Mouse (Mus musculus) neural tube, embryonic 12.5 days (tissue): ENCODE measurements at regions not wholly inside any gene's neighbourhood (a gene's known extent, or its start where the extent isn't known, plus 50 kb on each side); places are given as distances from the start of the nearest gene placed in this dataset.

ENCODE experiments used
- ATAC-seq: fragments of 200-750 bp; cut with Nextera tagmentation; 2 replicates; pipeline ENCODE4 v1.8.0; 2017; ENCODE audit warnings: low read depth, mild to moderate bottlenecking, moderate TSS enrichment, moderate library complexity; ENCODE audit not compliant: low FRiP score
- H3K27ac ChIP-seq: fragments of 300-500 bp; sonication (generic); 2 replicates; pipeline ENCODE4 v1.5.1; 2016
- H3K27me3 ChIP-seq: fragments of 300-500 bp; sonication (generic); replicated peaks from 2 replicates; pipeline ENCODE4 v1.6.1; 2016; ENCODE audit warnings: mild to moderate bottlenecking
- H3K36me3 ChIP-seq: fragments of 300-500 bp; sonication (generic); 2 replicates; pipeline ENCODE4 v1.6.1; 2016; ENCODE audit warnings: mild to moderate bottlenecking
- H3K4me1 ChIP-seq: fragments of 300-500 bp; sonication (generic); 2 replicates; pipeline ENCODE4 v1.6.1; 2016
- H3K4me2 ChIP-seq: fragments of 300-500 bp; sonication (generic); replicated peaks from 2 replicates; pipeline ENCODE4 v1.6.1; 2016; ENCODE audit warnings: mild to moderate bottlenecking
- H3K4me3 ChIP-seq: fragments of 300-500 bp; sonication (generic); 2 replicates; pipeline ENCODE4 v1.5.1; 2016
- H3K9ac ChIP-seq: fragments of 300-500 bp; sonication (generic); 2 replicates; pipeline ENCODE4 v1.6.1; 2016; ENCODE audit warnings: mild to moderate bottlenecking
- H3K9me3 ChIP-seq: fragments of 300-500 bp; sonication (generic); 2 replicates; pipeline ENCODE4 v1.6.1; 2016; ENCODE audit warnings: mild to moderate bottlenecking
- WGBS: fragments of 180-500 bp; shearing (Covaris S2); methylation state at CpG from one replicate; pipeline ENCODE4 v1.1.7; 2016; 5-methylcytosine and 5-hydroxymethylcytosine counted together

GRCm38 (mm10) chr13:71174335-71174734, 332.7 kb upstream of the Adamts16 start:
- no peak overlapping the region for H3K27ac ChIP-seq
- no peak for ATAC-seq

DNA sequence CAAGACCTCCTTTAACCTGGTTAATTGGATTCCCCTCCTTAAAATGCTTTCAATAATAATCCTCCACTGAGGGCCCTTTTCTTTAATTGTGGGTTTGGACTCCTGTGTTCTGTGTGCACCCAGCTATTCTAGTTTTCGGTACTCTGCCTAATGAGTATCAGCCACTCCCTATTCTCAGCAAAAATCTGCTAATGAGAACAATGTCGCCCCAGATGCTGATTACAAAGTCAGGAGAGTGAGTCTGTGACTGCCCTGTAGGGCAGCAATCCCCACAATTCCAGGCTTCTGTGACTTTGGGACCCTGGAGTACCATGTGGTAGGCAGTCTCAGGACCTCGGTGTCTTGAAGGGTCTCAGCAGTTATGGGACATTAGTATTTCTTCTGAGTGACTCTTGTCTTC, 324.6 kb upstream of the Adamts16 start:
- Histone ChIP-seq H3K9ac (no peak overlapping the region), H3K4me1 (peaks cover 8% of the 10 kb centered on the region; the same call in 1 of the 2 replicates), H3K27me3 (no peaks in the 10 kb centered on the region), H3K4me2 (no peak overlapping the region), H3K4me3 (no peak overlapping the region), H3K9me3 (no peaks in the 10 kb centered on the region), H3K36me3 (no peaks in the 10 kb centered on the region), H3K27ac (no peak overlapping the region)
- 51% methylated on average over 3 of the region's 3 CpGs for WGBS
- ATAC-seq = 0 out of 2 replicates have a peak, but pooled peaks have one; percentile 33

More at GRCm38 (mm10) chr13:71174335-71174734, 332.7 kb upstream of the Adamts16 start:
- Histone ChIP-seq H3K4me3 (no peak overlapping the region), H3K9ac (no peak overlapping the region), H3K36me3 (no peaks in the 10 kb centered on the region), H3K4me2 (no peak overlapping the region), H3K9me3 (no peaks in the 10 kb centered on the region), H3K27me3 (no peaks in the 10 kb centered on the region), H3K4me1 (no peaks in the 10 kb centered on the region)

DNA sequence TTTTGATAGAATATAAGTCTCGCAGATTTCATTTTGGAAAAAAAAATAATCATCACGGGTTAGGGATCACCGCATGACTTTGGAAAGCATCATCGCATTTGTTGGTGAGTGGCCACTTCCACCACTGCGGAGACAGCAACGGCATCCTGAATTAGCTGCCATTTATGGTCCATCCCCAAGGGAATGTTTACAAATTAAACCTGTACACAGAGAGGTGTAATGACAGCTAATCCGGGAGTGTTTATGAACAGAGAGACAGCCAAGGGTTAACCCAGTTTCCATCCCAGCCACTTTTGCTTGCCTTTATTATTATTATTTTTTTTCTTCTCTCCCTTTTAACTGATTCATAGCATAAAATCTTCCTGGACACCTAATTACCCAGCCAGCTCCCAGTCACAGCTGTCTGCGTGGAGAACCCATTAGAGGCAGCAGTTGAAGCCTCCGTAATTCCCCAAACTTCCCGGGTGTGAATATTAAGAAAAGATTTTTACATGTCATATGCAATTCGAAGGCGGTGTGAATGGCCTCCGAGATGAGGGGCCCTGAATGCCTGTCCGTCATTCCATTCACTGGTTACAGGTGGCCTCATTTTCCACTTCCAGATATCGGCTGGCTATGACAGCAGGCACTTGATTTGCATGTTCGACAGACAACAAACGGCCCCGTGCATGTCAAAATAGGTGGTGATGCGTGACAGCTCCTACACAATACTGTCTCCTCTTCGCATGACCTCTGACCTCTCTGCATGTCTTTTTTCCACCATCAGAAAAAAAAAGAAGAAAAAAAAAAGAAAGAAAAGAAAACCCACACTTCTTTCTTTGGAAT, 323.7 kb upstream of the Adamts16 start:
- Histone ChIP-seq H3K27me3 (no peaks in the 10 kb centered on the region), H3K9me3 (no peaks in the 10 kb centered on the region), H3K9ac (no peak overlapping the region), H3K27ac (no peak overlapping the region), H3K4me3 (no peak overlapping the region), H3K36me3 (no peaks in the 10 kb centered on the region), H3K4me1 (peaks cover 11% of the 10 kb centered on the region; the same call in 1 of the 2 replicates), H3K4me2 (no peak overlapping the region; the same call in 1 of the 2 replicates)
- 0 out of 2 replicates have a peak, but pooled peaks have one; percentile 48 for ATAC-seq
- WGBS = 41% methylated on average over 20 of the region's 20 CpGs

GRCm38 (mm10) chr13:71164012-71164411, 322.4 kb upstream of the Adamts16 start:
- no peak for ATAC-seq
- peaks cover 17% of the 10 kb centered on the region; the same call in 1 of the 2 replicates for H3K4me1 ChIP-seq

DNA sequence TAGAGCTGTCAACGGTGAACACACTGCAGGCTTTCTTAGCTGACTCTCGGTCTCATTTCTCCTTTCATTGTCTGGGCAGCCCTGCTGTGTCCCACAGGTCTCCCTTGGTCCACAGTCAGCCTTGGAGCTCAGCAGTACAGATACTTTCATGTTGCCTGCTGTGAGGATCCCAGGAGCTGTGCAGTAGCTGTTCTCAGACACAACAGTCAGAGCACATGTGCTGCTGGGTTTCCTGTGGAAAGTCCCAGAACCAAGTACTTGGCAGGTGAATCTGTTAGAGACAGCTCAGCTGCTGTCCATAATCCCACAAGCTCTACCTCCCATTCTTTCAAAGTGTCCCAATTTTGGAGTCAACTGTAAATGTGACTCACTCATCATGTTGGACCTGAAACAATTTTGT, 321.3 kb upstream of the Adamts16 start:
- no peaks in the 10 kb centered on the region for H3K36me3 ChIP-seq
- peaks cover 18% of the 10 kb centered on the region for H3K4me1 ChIP-seq
- no peak overlapping the region for H3K4me2 ChIP-seq
- no peak for ATAC-seq
- H3K27me3 ChIP-seq = no peaks in the 10 kb centered on the region
- H3K9ac ChIP-seq = no peak overlapping the region
- 76% methylated on average over 2 of the region's 2 CpGs for WGBS
- H3K27ac ChIP-seq = no peak overlapping the region
- H3K9me3 ChIP-seq = no peaks in the 10 kb centered on the region
- no peak overlapping the region for H3K4me3 ChIP-seq

More at GRCm38 (mm10) chr13:71164012-71164411, 322.4 kb upstream of the Adamts16 start:
- Histone ChIP-seq H3K9ac (no peak overlapping the region), H3K9me3 (no peaks in the 10 kb centered on the region), H3K27me3 (no peaks in the 10 kb centered on the region), H3K36me3 (no peaks in the 10 kb centered on the region), H3K4me3 (no peak overlapping the region), H3K27ac (no peak overlapping the region), H3K4me2 (no peak overlapping the region)
- WGBS = 90% methylated on average over 2 of the region's 2 CpGs

DNA sequence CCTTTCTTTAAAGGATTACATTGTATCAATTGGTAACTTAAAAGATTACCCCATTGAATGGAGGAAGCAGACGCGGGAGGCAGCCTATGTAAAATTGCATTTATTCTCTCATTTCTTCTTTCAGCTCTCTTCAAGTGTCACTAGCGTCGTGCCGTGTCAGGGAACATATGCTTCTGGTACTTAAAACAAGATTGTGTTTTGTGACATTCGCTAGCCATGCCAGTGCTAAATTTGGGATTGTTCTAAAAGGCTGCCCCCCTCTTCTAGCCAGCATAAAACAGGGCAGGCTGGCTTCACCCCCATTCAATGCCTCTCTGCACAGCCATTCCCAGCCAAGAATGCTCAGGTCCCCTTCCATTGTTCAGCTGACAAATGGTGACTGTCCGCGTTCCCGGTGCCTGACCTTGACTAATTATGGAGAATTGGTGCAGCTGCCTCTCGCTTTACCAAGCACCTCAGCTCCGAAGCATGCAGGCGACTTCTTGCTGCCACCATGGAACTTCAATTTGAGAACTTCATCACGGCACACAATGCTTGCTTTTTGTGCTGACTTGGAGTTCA, 316.8 kb upstream of the Adamts16 start:
- peaks cover 19% of the 10 kb centered on the region for H3K4me1 ChIP-seq
- 15% methylated on average over 13 of the region's 13 CpGs for WGBS
- peak; percentile 94 for ATAC-seq
- H3K9me3 ChIP-seq = no peaks in the 10 kb centered on the region
- H3K27me3 ChIP-seq = no peaks in the 10 kb centered on the region
- no peak overlapping the region for H3K27ac ChIP-seq
- no peak overlapping the region for H3K4me3 ChIP-seq
- H3K9ac ChIP-seq = no peak overlapping the region
- no peaks in the 10 kb centered on the region for H3K36me3 ChIP-seq
- H3K4me2 ChIP-seq = peak overlapping the region; percentile 50

DNA sequence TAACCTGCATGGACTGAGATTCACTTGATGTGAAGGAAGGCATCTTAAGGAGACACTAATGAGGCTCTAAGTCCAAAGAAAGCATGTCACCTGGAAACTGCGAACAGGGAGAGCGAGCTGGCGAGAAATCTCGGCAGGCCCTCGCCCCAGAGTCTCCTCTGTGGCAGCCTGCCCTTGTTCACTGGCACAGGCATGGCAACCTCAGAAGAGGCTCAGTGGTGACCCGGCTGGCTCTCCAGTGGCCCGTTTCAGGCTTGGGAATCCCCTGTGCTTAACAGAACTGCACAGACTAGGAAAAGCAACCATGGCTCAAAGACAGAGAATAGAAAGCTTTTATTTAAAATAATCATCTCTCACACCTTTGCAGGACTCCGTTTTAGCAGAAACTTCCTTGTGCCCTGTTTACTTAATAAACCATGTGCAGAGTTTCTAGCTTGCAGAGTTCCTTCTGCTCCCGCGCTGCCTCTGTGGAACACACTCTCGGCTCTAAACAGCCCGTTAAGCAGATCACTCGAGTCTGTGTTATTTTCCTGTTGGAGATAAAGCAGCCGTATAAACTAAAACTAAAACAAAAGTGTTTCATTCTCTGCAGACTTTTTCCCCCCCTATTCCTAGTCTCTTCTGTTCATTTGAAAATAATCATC, 316.2 kb upstream of the Adamts16 start:
- ATAC-seq = peak; percentile 42
- WGBS = 35% methylated on average over 14 of the region's 14 CpGs
- Histone ChIP-seq H3K9ac (no peak overlapping the region), H3K4me2 (peak overlapping the region; percentile 50), H3K9me3 (no peaks in the 10 kb centered on the region), H3K4me3 (no peak overlapping the region), H3K36me3 (no peaks in the 10 kb centered on the region), H3K27ac (peak overlapping the region; percentile 1; the same call in 1 of the 2 replicates), H3K4me1 (peaks cover 19% of the 10 kb centered on the region), H3K27me3 (no peaks in the 10 kb centered on the region)

DNA sequence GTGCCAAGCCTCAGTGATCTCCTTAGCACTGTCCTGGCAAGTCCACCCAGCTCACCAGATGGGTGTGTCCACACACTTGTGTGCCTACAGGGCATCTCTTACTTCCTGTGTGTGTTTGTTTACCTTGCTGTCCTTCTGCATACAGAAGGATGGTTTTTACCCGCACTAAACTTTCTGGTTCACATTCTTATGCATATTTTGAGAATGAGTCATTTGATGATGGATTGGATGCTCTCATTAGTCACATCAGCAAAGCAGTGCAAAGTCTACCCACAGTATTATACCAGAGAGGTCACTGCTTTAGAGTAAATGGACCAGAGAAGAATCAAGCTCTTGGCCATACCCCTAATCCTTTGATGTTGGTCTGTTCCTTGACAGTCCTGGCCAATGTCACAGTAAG, 308.5 kb upstream of the Adamts16 start:
- Histone ChIP-seq H3K9me3 (no peaks in the 10 kb centered on the region), H3K9ac (no peak overlapping the region), H3K27me3 (peaks cover 15% of the 10 kb centered on the region; the same call in 1 of the 2 replicates), H3K4me2 (no peak overlapping the region), H3K4me1 (peaks cover 6% of the 10 kb centered on the region; the same call in 1 of the 2 replicates), H3K4me3 (no peak overlapping the region), H3K36me3 (no peaks in the 10 kb centered on the region), H3K27ac (no peak overlapping the region)
- ATAC-seq = no peak
- WGBS = 70% methylated on average over 1 of the region's 1 CpGs

GRCm38 (mm10) chr13:71149303-71149696, 307.7 kb upstream of the Adamts16 start:
- Histone ChIP-seq H3K36me3 (no peaks in the 10 kb centered on the region), H3K4me3 (no peak overlapping the region), H3K4me2 (no peak overlapping the region), H3K9ac (no peak overlapping the region), H3K9me3 (no peaks in the 10 kb centered on the region), H3K4me1 (peaks cover 6% of the 10 kb centered on the region; the same call in 1 of the 2 replicates), H3K27me3 (peaks cover 18% of the 10 kb centered on the region; the same call in 1 of the 2 replicates), H3K27ac (no peak overlapping the region)
- peak; percentile 54; the same call in 1 of the 2 replicates for ATAC-seq
- 7% methylated on average over 5 of the region's 5 CpGs for WGBS

DNA sequence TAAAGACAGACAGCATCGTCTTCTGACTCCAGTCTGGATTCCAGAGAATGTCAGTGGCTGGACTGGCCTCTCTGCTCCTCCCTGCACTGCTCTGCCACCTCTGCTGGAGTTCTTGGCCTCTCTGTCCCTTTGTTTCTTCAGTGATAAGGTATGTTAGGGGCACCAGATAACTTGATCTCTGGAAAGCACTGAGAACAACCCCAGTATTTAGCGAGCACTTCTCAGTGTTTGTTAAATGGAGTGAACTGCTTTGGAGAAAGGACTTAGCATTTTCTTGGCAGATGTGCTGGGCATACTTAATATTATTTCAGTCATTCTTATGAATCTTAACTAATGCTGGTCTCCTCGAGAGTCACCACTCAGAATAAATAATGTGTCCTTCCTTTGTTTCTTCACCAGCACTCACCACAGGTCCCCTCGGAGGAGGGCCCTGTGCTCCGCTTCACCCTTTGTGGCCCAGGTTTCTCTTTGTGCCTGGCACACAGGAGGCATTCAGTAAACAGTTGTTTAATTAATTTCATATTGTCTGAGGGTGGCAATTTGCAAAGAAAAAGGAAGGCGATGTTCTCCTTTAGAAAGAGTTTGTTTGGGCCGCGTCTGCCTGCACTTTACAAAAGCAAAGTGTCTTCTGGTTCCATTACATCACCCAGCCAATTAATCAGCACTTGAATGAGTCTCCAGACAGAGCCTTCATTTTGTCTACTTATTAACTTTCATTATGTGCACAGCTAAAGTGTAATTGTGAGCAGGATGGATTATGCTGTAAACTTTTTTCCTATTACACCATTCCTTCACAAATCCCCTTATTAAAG, 307.1 kb upstream of the Adamts16 start:
- Histone ChIP-seq H3K9ac (no peak overlapping the region), H3K27ac (no peak overlapping the region), H3K27me3 (peaks cover 18% of the 10 kb centered on the region; the same call in 1 of the 2 replicates), H3K4me1 (peaks cover 6% of the 10 kb centered on the region; the same call in 1 of the 2 replicates), H3K9me3 (no peaks in the 10 kb centered on the region), H3K4me3 (no peak overlapping the region), H3K36me3 (no peaks in the 10 kb centered on the region), H3K4me2 (no peak overlapping the region)
- peak; percentile 73 for ATAC-seq
- WGBS = 15% methylated on average over 8 of the region's 8 CpGs

DNA sequence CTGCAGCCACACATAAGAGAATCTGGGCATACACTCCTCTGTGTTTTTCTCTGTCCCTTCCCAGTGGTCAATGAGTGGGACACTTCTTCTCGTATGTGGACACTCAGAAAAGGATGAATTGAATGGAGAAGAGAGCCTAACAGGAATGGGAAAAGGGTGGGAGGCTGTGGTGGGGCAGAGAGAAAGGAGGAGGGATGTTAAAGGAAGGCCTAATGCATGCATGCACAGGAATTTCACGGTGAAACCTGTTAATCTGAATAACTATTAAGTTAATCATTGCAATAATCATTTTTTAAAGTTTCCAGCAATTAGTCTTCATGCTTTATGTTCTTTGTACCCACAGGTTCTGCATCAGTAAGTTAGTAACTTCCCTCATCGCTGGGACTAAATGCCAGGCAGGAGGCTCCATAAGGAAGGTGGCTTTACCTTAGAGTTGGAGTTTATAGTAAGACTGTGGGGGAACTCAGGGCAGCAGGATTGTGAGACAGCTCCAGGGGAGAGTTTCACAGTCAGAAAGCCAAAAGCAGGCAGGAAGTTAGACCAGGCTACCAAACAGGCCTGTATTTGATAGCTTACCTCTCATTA, 305.3 kb upstream of the Adamts16 start:
- peaks cover 22% of the 10 kb centered on the region; the same call in 1 of the 2 replicates for H3K27me3 ChIP-seq

More for the DNA sequence above, 305.3 kb upstream of the Adamts16 start:
- H3K4me2 ChIP-seq = no peak overlapping the region
- no peak overlapping the region for H3K4me3 ChIP-seq
- WGBS = 67% methylated on average over 3 of the region's 3 CpGs
- no peak for ATAC-seq
- H3K4me1 ChIP-seq = peaks cover 6% of the 10 kb centered on the region; the same call in 1 of the 2 replicates
- no peaks in the 10 kb centered on the region for H3K36me3 ChIP-seq
- H3K27ac ChIP-seq = no peak overlapping the region
- H3K9me3 ChIP-seq = no peaks in the 10 kb centered on the region
- H3K9ac ChIP-seq = no peak overlapping the region
